Mouse (Mus musculus) lung, postnatal 0 days (tissue): ENCODE data around the gene Fdx1l.

Experiments used
- CTCF ChIP-seq: IDR thresholded peaks from 2 replicates; pipeline ENCODE4 v1.5.1; 2016; ENCODE audit warnings: antibody characterized with exemption, mild to moderate bottlenecking
- EP300 ChIP-seq: IDR thresholded peaks from 2 replicates; pipeline ENCODE4 v1.6.1; 2016; ENCODE audit warnings: antibody characterized with exemption, mild to moderate bottlenecking, control low read depth

DNA sequence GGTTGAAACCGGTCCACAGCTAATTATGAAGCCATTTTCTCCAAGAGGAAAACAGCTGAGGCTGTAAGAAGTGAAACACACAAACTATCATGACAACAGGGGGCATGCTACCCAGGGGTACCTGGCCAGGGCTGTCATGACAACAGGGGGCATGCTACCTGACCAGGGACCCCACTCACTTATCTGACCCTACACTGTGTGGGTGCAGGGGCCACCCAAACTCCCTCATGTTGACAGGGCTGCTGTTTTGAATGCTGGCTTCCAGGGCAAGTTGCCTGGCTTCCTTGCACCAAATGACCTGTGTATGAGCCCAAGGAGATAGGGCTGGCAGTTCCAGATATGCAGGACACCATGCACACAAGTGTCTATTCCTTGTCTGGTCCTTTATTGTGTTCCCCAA, 17.1 kb upstream of the Fdx1l start:
- TF ChIP-seq CTCF = no peak
- TF ChIP-seq EP300 = no peak
